ENCODE assay signal across 8 mouse cellular contexts in the genomic region with DNA sequence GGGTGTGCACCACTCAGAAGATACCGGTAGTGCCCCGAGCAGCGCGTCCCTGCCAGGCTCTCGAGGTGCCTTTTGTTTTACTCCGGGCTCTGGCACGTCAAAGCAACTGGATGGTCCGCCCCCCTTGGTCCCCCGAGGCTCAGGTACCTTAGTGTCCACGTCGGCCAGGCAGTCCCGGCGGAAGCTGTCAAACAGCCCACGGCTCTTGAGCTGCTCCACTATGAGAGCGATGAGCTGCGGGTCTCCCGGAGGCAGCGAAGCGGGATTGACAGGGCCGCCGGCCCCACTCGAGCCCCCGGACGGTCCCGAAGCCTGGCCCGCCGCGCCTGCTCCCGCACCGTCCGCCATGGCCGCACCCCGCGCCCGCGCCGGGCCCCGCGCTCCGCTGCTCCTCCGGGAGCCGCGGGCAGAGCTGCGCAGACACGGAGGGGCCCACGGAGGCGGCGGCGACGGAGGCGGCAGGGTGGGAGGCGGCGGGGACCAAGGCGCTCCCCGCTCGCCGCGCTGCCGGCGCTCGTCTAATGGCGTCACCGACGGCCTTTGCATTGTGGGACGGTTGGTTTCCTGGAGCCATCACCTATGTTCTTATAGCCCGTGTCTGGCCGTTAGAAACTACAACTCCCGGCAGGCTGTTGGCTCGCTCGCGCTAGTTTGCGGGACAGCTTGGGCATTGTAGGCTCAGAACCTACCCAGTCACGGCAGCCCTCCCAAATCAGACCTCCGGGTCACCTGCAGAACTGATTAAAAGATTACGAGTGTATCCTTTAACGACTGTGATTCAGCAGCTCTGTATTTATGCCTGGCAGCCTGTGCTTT. TPM values are rescaled to one million over a fixed set of nuclear protein-coding genes. Genes with fewer than 3 reads are reported as not detected.
DNase-seq lines count a peak whose midpoint lies in the region; ATAC-seq and TF ChIP-seq lines count a peak whose summit lies in the region.

A gene (minus strand): TSS at position 532 of the 816 bp plus-strand sequence.

- WGBS in hindbrain, embryonic 14.5 days = under 1% methylated on average over 76 of the region's 76 CpGs

- CTCF ChIA-PET in Patski (lab: Charles Lee) = interaction anchor here (1.1 kb wide), 1 partner anchor 196 kb away, joined by 3 read pairs; no protein-coding TSS in a partner anchor

- no peaks in the 10 kb centered on the region for H3K9me3 ChIP-seq in hindbrain, embryonic 14.5 days (ENCODE audit: control insufficient read depth, low read length)

- peak within 1 kb of the TSS; percentile 96 for H3K9ac ChIP-seq in hindbrain, embryonic 14.5 days

- H3K27ac ChIP-seq in hindbrain, embryonic 14.5 days = peak within 1 kb of the TSS; percentile 76

- peak within 1 kb of the TSS; percentile 72 for H3K4me2 ChIP-seq in hindbrain, embryonic 14.5 days (replicated peaks)

- ATAC-seq in Patski = peak; percentile 96
- ATAC-seq in hindbrain, embryonic 14.5 days (ENCODE audit: low FRiP score) = peak; percentile 97

- H3K36me3 ChIP-seq in hindbrain, embryonic 14.5 days (replicated peaks; ENCODE audit: control insufficient read depth, insufficient read depth) = peaks cover 24% of the 10 kb centered on the region

- H3K4me3 ChIP-seq in hindbrain, embryonic 14.5 days (replicated peaks; ENCODE audit: low read length) = peak within 1 kb of the TSS; percentile 97

- POLR2A ChIA-PET in Patski (lab: Charles Lee) = interaction anchor here (0.6 kb wide), 1 partner anchor 315 kb away, joined by 3 read pairs; no protein-coding TSS in a partner anchor

- peak; percentile 60 for DNase-seq in Patski (ENCODE audit: low read depth, low spot score)
- peak; percentile 94 to 96 for DNase-seq in cerebellum, postnatal 14 days
- DNase-seq in frontal cortex, postnatal 25 days (ENCODE audit: low spot score in 2 of 2) = peak; percentile 87 to 91
- peak; percentile 96 for DNase-seq in hindbrain, embryonic 14.5 days (ENCODE audit: low spot score)
- peak; percentile 94 for DNase-seq in layer of hippocampus, postnatal 36 days
- peak; percentile 98 for DNase-seq in lung, postnatal 36 days
- peak; percentile 97 for DNase-seq in retina, postnatal 1 day
- peak; percentile 76 to 91 for DNase-seq in urinary bladder, adult 18-20 months (ENCODE audit: low spot score in 2 of 2)

- no peak for TF ChIP-seq CTCF in Patski (IDR thresholded peaks at IDR 0.05)

- no peaks in the 10 kb centered on the region for H3K27me3 ChIP-seq in Patski
- no peaks in the 10 kb centered on the region for H3K27me3 ChIP-seq in hindbrain, embryonic 14.5 days (ENCODE audit: control insufficient read depth, insufficient read depth, low read length)

- peaks cover 10% of the 10 kb centered on the region for H3K4me1 ChIP-seq in hindbrain, embryonic 14.5 days (replicated peaks; ENCODE audit: control insufficient read depth, insufficient read depth, low read length)

- in situ Hi-C loops in Patski (cut with MboI; ENCODE audit: low pct_unique_long_range_greater_than_20kb) = loop anchor here (5.0 to 25.0 kb wide), 5 partner anchors 201 to 984 kb away; a partner anchor contains a TSS

RNA-seq across cellular contexts. Expression of the gene that starts here (rescaled TPM):
- polyA plus RNA-seq in Patski (2021) = 95.1 TPM
- 146 and 149 TPM in 2 replicates for polyA plus RNA-seq in hindbrain, embryonic 14.5 days (2014; fragmentation: Nextera tagmentation; extraction: Ambion mirVana)
- total RNA-seq in layer of hippocampus, postnatal 36 days (2021) = 100 to 1,000 TPM in 1 of 2 experiments, 10 to 100 TPM in 1; 96.5 to 101 TPM

Comparison
In these comparisons a context has a peak if more than half of its experiments do, and no peak if none do; other contexts are left out.
1. Peak in every context shown above with its lines: DNase-seq, ATAC-seq, H3K4me3 ChIP-seq and H3K27ac ChIP-seq.